Mouse (Mus musculus): ENCODE results near the gene Ndufa7. TPM values are rescaled to one million over a fixed set of nuclear protein-coding genes. Genes with fewer than 3 reads are reported as not detected.

Gene Ndufa7
- polyA plus RNA-seq, 1 experiment, result 158 TPM

DNA sequence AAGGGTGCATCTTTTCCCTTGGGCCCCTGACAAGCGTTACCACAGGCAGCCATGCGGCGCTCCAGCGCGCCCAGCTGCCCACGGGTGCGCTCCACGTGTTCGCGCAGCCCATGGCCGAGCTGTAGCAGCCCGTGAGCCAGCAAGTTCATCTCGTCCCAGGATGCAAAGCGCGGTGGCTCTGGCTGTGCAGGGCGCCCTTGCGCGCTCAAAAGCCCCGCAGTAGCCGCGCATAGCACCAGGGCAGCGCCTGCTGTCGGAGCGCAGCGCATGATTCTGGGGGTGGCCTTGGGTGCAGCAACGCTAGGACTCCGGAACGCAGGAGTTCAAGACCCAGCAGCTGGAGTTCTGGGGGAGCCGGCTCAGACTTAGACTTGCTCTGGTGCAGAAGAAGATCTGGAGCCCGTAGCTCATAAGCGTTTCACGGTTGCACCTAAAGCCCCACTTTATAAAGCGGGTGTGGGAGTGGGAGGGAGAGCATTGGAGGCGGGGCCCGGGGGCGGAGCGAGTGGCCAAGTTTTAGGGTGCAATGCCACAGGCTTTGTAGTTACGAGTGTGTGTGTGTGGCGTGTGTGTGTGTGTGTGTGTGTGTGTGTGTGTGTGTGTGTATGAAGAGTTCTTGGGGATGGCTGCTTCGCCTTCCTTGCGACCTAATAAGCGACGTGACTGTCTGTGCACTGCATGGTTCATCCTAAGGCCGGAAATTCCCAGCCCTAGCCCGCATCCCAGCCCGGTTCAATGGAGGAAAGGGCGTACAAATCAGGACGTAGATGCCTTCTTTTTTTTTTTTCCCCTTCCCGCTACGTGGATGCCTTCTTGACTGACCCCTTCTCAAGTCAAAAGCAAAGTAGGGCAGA is 43.0 kb upstream of the Ndufa7 start, which contains the start of gene Angptl4:
Gene Angptl4 (minus strand): TSS at position 707 of the 854 bp plus-strand sequence.
- H3K4me1 ChIP-seq (ENCODE audit: control insufficient read depth, insufficient read depth, insufficient read length), result peaks cover 17% of the 10 kb centered on the region
- no peaks in the 10 kb centered on the region for H3K36me3 ChIP-seq (ENCODE audit: control insufficient read depth, insufficient read depth, low read length)
- H3K27ac ChIP-seq (ENCODE audit: insufficient read depth, low read length), result peak within 1 kb of the TSS; percentile 59
- TF ChIP-seq POLR2A (IDR thresholded peaks at IDR 0.05; ENCODE audit: low read depth, low read length) (0 out of 2 replicates have a peak, but pooled peaks have one; percentile 6), CTCF (IDR thresholded peaks at IDR 0.05; ENCODE audit: extremely low read depth, insufficient read depth, insufficient read length, insufficient replicate concordance) (no peak)
- 1% methylated on average over 50 of the region's 50 CpGs for WGBS
- H3K27me3 ChIP-seq (ENCODE audit: control insufficient read depth, insufficient read depth, low read length), result no peaks in the 10 kb centered on the region
- H3K4me3 ChIP-seq (ENCODE audit: extremely low read depth, insufficient read depth, insufficient read length), result peak within 1 kb of the TSS; percentile 52
- peak; percentile 42 to 61 for DNase-seq (ENCODE audit: low read depth in 1 of 2, low spot score in 2 of 2)

DNA sequence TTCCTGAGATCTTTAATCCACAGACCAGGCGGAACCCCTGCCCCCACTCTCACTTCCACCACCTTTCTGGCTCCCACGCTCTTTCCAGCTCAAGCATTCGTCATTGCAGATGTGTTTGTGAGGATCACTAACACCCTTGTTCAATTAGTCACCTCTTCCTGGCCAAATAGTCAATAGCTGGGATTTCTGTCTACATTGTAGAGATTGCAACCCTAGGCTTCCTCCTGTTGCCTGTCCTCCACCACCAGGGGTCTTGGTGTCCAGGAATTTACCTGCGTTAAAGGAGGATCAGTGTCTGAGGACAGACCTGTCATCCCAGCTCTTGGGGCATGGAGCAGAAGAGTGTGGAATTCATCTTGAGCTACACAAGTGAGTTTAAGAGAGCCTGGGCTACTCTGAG is 42.3 kb upstream of the Ndufa7 start:
- no peaks in the 10 kb centered on the region for H3K27me3 ChIP-seq (ENCODE audit: control insufficient read depth, insufficient read depth, low read length)
- H3K4me3 ChIP-seq (ENCODE audit: extremely low read depth, insufficient read depth, insufficient read length), result peak overlapping the region; percentile 52; the same call in 1 of the 2 replicates
- TF ChIP-seq CTCF (IDR thresholded peaks at IDR 0.05; ENCODE audit: extremely low read depth, insufficient read depth, insufficient read length, insufficient replicate concordance) (no peak), POLR2A (IDR thresholded peaks at IDR 0.05; ENCODE audit: low read depth, low read length) (no peak)
- WGBS, result 32% methylated on average over 4 of the region's 4 CpGs
- no peaks in the 10 kb centered on the region for H3K36me3 ChIP-seq (ENCODE audit: control insufficient read depth, insufficient read depth, low read length)
- H3K4me1 ChIP-seq (ENCODE audit: control insufficient read depth, insufficient read depth, insufficient read length), result peaks cover 17% of the 10 kb centered on the region
- no peak for DNase-seq (ENCODE audit: low read depth in 1 of 2, low spot score in 2 of 2)
- H3K27ac ChIP-seq (ENCODE audit: insufficient read depth, low read length), result peak overlapping the region; percentile 13; the same call in 1 of the 2 replicates

DNA sequence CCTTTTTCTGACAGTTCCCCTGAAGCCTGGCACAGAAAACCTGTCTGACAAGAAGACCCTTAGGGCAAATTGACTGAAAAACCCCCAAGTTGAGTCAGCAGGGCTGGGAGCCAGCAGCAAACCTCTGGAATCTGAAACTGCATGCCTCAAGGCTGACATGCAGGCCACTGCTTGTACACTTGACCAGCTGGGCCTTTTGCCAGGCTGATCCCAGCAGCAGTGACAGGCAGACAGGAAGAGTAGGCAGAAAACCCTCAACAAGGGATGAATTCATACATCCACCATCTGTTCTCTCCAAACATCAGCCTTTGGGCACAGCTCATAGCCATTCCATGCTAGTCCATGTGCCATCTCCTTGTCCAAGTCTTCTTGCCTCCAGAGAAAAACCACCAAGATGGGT is 41.0 kb upstream of the Ndufa7 start:
- H3K4me3 ChIP-seq (ENCODE audit: extremely low read depth, insufficient read depth, insufficient read length), result no peak overlapping the region
- peak in 1 of 2 experiments; percentile 22 for DNase-seq (ENCODE audit: low read depth in 1 of 2, low spot score in 2 of 2)
- no peaks in the 10 kb centered on the region for H3K27me3 ChIP-seq (ENCODE audit: control insufficient read depth, insufficient read depth, low read length)
- H3K27ac ChIP-seq (ENCODE audit: insufficient read depth, low read length), result no peak overlapping the region
- TF ChIP-seq POLR2A (IDR thresholded peaks at IDR 0.05; ENCODE audit: low read depth, low read length) (no peak), CTCF (IDR thresholded peaks at IDR 0.05; ENCODE audit: extremely low read depth, insufficient read depth, insufficient read length, insufficient replicate concordance) (no peak)
- no peaks in the 10 kb centered on the region for H3K36me3 ChIP-seq (ENCODE audit: control insufficient read depth, insufficient read depth, low read length)
- H3K4me1 ChIP-seq (ENCODE audit: control insufficient read depth, insufficient read depth, insufficient read length), result peaks cover 17% of the 10 kb centered on the region

DNA sequence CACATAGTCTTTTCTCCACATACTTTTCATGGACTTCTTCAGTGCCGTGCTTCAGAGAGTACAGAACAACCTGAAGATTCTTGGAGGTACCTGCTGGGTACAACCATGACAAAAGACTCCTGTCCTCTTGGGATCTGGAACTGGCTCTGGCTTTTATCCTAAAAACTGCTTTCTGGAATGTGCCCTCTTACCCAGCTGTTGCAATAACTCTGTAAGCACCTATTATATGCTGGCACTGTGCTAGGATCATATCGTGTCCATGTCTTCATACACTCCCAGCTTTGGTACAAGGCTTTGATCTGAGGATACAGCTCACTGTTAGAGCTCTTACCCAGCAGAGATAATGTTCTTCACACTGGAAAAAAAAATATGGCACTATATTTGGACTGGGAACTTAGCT is 39.4 kb upstream of the Ndufa7 start:
- Histone ChIP-seq H3K27ac (ENCODE audit: insufficient read depth, low read length) (no peak overlapping the region), H3K36me3 (ENCODE audit: control insufficient read depth, insufficient read depth, low read length) (no peaks in the 10 kb centered on the region), H3K27me3 (ENCODE audit: control insufficient read depth, insufficient read depth, low read length) (no peaks in the 10 kb centered on the region), H3K4me1 (ENCODE audit: control insufficient read depth, insufficient read depth, insufficient read length) (peaks cover 17% of the 10 kb centered on the region), H3K4me3 (ENCODE audit: extremely low read depth, insufficient read depth, insufficient read length) (no peak overlapping the region)
- WGBS, result 92% methylated on average over 2 of the region's 2 CpGs
- no peak for TF ChIP-seq POLR2A (IDR thresholded peaks at IDR 0.05; ENCODE audit: low read depth, low read length)
- no peak for TF ChIP-seq CTCF (IDR thresholded peaks at IDR 0.05; ENCODE audit: extremely low read depth, insufficient read depth, insufficient read length, insufficient replicate concordance)
- no peak for DNase-seq (ENCODE audit: low read depth in 1 of 2, low spot score in 2 of 2)

DNA sequence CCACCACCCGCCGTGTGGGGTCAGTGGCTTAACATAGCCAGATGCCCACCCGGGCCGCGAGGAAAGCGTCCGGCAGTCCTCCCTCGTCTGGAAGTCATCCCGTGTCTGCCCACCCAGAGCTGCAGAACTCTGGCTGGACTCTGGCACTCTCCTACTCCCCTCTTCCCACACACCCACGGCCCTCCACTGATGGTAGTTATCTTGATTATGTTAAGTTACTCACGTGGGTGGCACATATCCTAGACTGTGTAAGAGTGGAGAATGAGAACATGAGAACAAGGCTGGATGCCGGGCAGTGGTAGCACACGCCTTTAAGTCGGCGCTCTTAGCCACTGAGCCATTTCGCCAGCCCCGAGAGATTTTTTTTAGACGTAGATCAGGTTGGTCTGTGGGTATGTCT is 38.0 kb upstream of the Ndufa7 start:
- WGBS, result 87% methylated on average over 18 of the region's 18 CpGs
- peaks cover 8% of the 10 kb centered on the region; the same call in 1 of the 2 replicates for H3K4me1 ChIP-seq (ENCODE audit: control insufficient read depth, insufficient read depth, insufficient read length)
- TF ChIP-seq CTCF (IDR thresholded peaks at IDR 0.05; ENCODE audit: extremely low read depth, insufficient read depth, insufficient read length, insufficient replicate concordance) (no peak), POLR2A (IDR thresholded peaks at IDR 0.05; ENCODE audit: low read depth, low read length) (no peak)

DNA sequence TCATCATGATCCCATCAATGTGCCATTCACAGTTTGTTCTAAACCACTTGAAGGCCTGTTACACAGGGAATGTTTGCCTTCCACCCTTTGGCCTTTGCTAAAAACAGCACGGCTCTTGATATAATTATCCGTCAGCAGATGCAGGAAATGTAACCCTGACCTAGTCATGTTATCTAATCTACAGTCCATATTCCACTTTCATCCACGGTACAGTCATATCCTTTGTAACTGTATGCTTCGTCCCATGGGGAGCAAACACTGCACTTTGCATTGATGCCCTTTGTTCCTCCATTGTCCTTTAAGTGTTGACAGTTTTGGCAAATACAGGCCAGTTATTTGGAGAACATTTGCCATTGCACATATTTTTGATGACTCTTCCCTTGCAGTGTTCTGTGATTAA is 35.6 kb upstream of the Ndufa7 start:
- no peaks in the 10 kb centered on the region for H3K36me3 ChIP-seq (ENCODE audit: control insufficient read depth, insufficient read depth, low read length)
- H3K4me1 ChIP-seq (ENCODE audit: control insufficient read depth, insufficient read depth, insufficient read length), result no peaks in the 10 kb centered on the region
- 71% methylated on average over 4 of the region's 4 CpGs for WGBS
- H3K27me3 ChIP-seq (ENCODE audit: control insufficient read depth, insufficient read depth, low read length), result no peaks in the 10 kb centered on the region
- no peak for TF ChIP-seq POLR2A (IDR thresholded peaks at IDR 0.05; ENCODE audit: low read depth, low read length)
- no peak for TF ChIP-seq CTCF (IDR thresholded peaks at IDR 0.05; ENCODE audit: extremely low read depth, insufficient read depth, insufficient read length, insufficient replicate concordance)
- no peak overlapping the region for H3K4me3 ChIP-seq (ENCODE audit: extremely low read depth, insufficient read depth, insufficient read length)
- no peak for DNase-seq (ENCODE audit: low read depth in 1 of 2, low spot score in 2 of 2)
- H3K27ac ChIP-seq (ENCODE audit: insufficient read depth, low read length), result no peak overlapping the region

More for the DNA sequence above, 38.0 kb upstream of the Ndufa7 start:
- Histone ChIP-seq H3K4me3 (ENCODE audit: extremely low read depth, insufficient read depth, insufficient read length) (no peak overlapping the region), H3K27ac (ENCODE audit: insufficient read depth, low read length) (no peak overlapping the region), H3K36me3 (ENCODE audit: control insufficient read depth, insufficient read depth, low read length) (no peaks in the 10 kb centered on the region), H3K27me3 (ENCODE audit: control insufficient read depth, insufficient read depth, low read length) (no peaks in the 10 kb centered on the region)
- no peak for DNase-seq (ENCODE audit: low read depth in 1 of 2, low spot score in 2 of 2)

DNA sequence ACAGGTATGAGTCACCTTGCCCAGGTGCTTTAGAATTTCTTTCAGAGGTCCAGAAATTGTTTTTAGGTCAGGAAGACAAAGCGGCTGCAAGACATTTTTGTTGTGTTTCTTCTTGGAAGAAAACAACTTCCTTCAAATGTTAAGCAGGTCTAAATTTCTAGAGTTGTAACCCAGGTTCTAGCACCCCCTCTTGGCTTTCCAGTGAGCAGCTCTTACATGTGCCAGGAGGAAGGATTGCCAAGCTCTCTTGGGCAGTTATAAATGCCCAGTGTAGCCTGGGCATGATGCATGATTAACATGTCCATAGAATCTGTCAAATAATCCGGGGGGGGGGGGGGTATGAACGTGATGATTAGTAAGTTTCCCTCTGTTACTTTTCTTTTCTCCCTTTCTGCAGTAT is 26.1 kb upstream of the Ndufa7 start:
- Histone ChIP-seq H3K27ac (ENCODE audit: insufficient read depth, low read length) (no peak overlapping the region), H3K36me3 (ENCODE audit: control insufficient read depth, insufficient read depth, low read length) (no peaks in the 10 kb centered on the region), H3K4me1 (ENCODE audit: control insufficient read depth, insufficient read depth, insufficient read length) (no peaks in the 10 kb centered on the region), H3K4me3 (ENCODE audit: extremely low read depth, insufficient read depth, insufficient read length) (no peak overlapping the region), H3K27me3 (ENCODE audit: control insufficient read depth, insufficient read depth, low read length) (no peaks in the 10 kb centered on the region)
- no peak for TF ChIP-seq CTCF (IDR thresholded peaks at IDR 0.05; ENCODE audit: extremely low read depth, insufficient read depth, insufficient read length, insufficient replicate concordance)
- WGBS, result 50% methylated on average over 3 of the region's 3 CpGs
- DNase-seq (ENCODE audit: low read depth in 1 of 2, low spot score in 2 of 2), result no peak

Data from spleen, adult 2 months (tissue).